Mouse (Mus musculus): ENCODE data around the gene Kcnh1. TPM values are rescaled to one million over a fixed set of nuclear protein-coding genes. Genes with fewer than 3 reads are reported as not detected.

The Kcnh1 gene
- total RNA-seq, 2 experiments from 2014 or later: 71.9 to 76.4 TPM

- no peak for TF ChIP-seq CTCF (IDR thresholded peaks at IDR 0.05)
- intact Hi-C loops (cut with DNase I): loop anchor here (5.0 kb wide), 4 partner anchors 72 to 317 kb away; partner anchors contain the start of gene Kcnh1
- no peak for DNase-seq (ENCODE audit: extremely low spot score in 1 of 2, low spot score in 2 of 2)
- peak overlapping the region; percentile 78 for H3K27ac ChIP-seq
- no peak overlapping the region for H3K4me3 ChIP-seq
Observed at GRCm38 (mm10) chr1:192269911-192270310, 79.3 kb downstream of the Kcnh1 start.

GRCm38 (mm10) chr1:192277801-192278385, 87.3 kb downstream of the Kcnh1 start:
- intact Hi-C loops (cut with DNase I): no loop called here
- Histone ChIP-seq H3K27ac (peak overlapping the region; percentile 79), H3K4me3 (no peak overlapping the region)
- peak in 1 of 2 experiments; percentile 13 for DNase-seq (ENCODE audit: extremely low spot score in 1 of 2, low spot score in 2 of 2)
- no peak for TF ChIP-seq CTCF (IDR thresholded peaks at IDR 0.05)

- no peak for DNase-seq (ENCODE audit: extremely low spot score in 1 of 2, low spot score in 2 of 2)
- TF ChIP-seq CTCF (IDR thresholded peaks at IDR 0.05): no peak
- peak overlapping the region; percentile 54 for H3K27ac ChIP-seq
- intact Hi-C loops (cut with DNase I): no loop called here
- H3K4me3 ChIP-seq: no peak overlapping the region
Observed at GRCm38 (mm10) chr1:192284340-192284739, 93.8 kb downstream of the Kcnh1 start.

GRCm38 (mm10) chr1:192284950-192285349, 94.4 kb downstream of the Kcnh1 start:
- Histone ChIP-seq H3K27ac (peak overlapping the region; percentile 54), H3K4me3 (no peak overlapping the region)
- intact Hi-C loops (cut with DNase I): no loop called here
- TF ChIP-seq CTCF (IDR thresholded peaks at IDR 0.05): no peak
- no peak for DNase-seq (ENCODE audit: extremely low spot score in 1 of 2, low spot score in 2 of 2)

- intact Hi-C loops (cut with DNase I): no loop called here
- no peak for DNase-seq (ENCODE audit: extremely low spot score in 1 of 2, low spot score in 2 of 2)
- TF ChIP-seq CTCF (IDR thresholded peaks at IDR 0.05): no peak
- no peak overlapping the region for H3K4me3 ChIP-seq
- no peak overlapping the region for H3K27ac ChIP-seq
Observed at GRCm38 (mm10) chr1:192288456-192288855, 97.9 kb downstream of the Kcnh1 start.

- Histone ChIP-seq H3K27ac (no peak overlapping the region), H3K4me3 (no peak overlapping the region)
- no peak for TF ChIP-seq CTCF (IDR thresholded peaks at IDR 0.05)
- intact Hi-C loops (cut with DNase I): no loop called here
- no peak for DNase-seq (ENCODE audit: extremely low spot score in 1 of 2, low spot score in 2 of 2)
Observed at GRCm38 (mm10) chr1:192291286-192291685, 100.7 kb downstream of the Kcnh1 start.

- TF ChIP-seq CTCF (IDR thresholded peaks at IDR 0.05): no peak
- Histone ChIP-seq H3K4me3 (no peak overlapping the region), H3K27ac (no peak overlapping the region)
- intact Hi-C loops (cut with DNase I): no loop called here
- DNase-seq (ENCODE audit: extremely low spot score in 1 of 2, low spot score in 2 of 2): no peak
Observed at GRCm38 (mm10) chr1:192293391-192293790, 102.8 kb downstream of the Kcnh1 start.

- H3K27ac ChIP-seq: no peak overlapping the region
- intact Hi-C loops (cut with DNase I): no loop called here
- no peak for DNase-seq (ENCODE audit: extremely low spot score in 1 of 2, low spot score in 2 of 2)
- no peak for TF ChIP-seq CTCF (IDR thresholded peaks at IDR 0.05)
- no peak overlapping the region for H3K4me3 ChIP-seq
Observed at GRCm38 (mm10) chr1:192293921-192294320, 103.3 kb downstream of the Kcnh1 start.

GRCm38 (mm10) chr1:192295243-192295860, 104.8 kb downstream of the Kcnh1 start:
- no peak for DNase-seq (ENCODE audit: extremely low spot score in 1 of 2, low spot score in 2 of 2)
- peak overlapping the region; percentile 36; the same call in 1 of the 2 replicates for H3K27ac ChIP-seq

GRCm38 (mm10) chr1:192295902-192296301, 105.3 kb downstream of the Kcnh1 start:
- DNase-seq (ENCODE audit: extremely low spot score in 1 of 2, low spot score in 2 of 2): no peak
- H3K4me3 ChIP-seq: no peak overlapping the region
- H3K27ac ChIP-seq: peak overlapping the region; percentile 55
- TF ChIP-seq CTCF (IDR thresholded peaks at IDR 0.05): no peak
- intact Hi-C loops (cut with DNase I): no loop called here

More at GRCm38 (mm10) chr1:192295243-192295860, 104.8 kb downstream of the Kcnh1 start:
- no peak for TF ChIP-seq CTCF (IDR thresholded peaks at IDR 0.05)
- intact Hi-C loops (cut with DNase I): no loop called here
- H3K4me3 ChIP-seq: no peak overlapping the region

GRCm38 (mm10) chr1:192297481-192298128, 107.0 kb downstream of the Kcnh1 start:
- H3K27ac ChIP-seq: no peak overlapping the region
- no peak for DNase-seq (ENCODE audit: extremely low spot score in 1 of 2, low spot score in 2 of 2)
- no peak overlapping the region for H3K4me3 ChIP-seq
- intact Hi-C loops (cut with DNase I): no loop called here
- no peak for TF ChIP-seq CTCF (IDR thresholded peaks at IDR 0.05)

- no peak for DNase-seq (ENCODE audit: extremely low spot score in 1 of 2, low spot score in 2 of 2)
- TF ChIP-seq CTCF (IDR thresholded peaks at IDR 0.05): no peak; the same call in none of the 2 replicates
- Histone ChIP-seq H3K27ac (peak overlapping the region; percentile 36), H3K4me3 (no peak overlapping the region)
- intact Hi-C loops (cut with DNase I): no loop called here
Observed at GRCm38 (mm10) chr1:192300417-192300816, 109.8 kb downstream of the Kcnh1 start.
